Mouse (Mus musculus) spleen, adult 18-20 months (tissue): ENCODE measurements around the gene Eif4a2.

ENCODE experiments used
- DNase-seq, 2 experiments: peaks; one replicate each; pipeline ENCODE4 v3.0.0; 2022; ENCODE audit warnings: mixed read lengths in 2 of 2

Gene Eif4a2

GRCm38 (mm10) chr16:23106121-23106520 lies 1.1 kb upstream of the Eif4a2 start:
- no peak for DNase-seq

GRCm38 (mm10) chr16:23107946-23108759 lies 909 bp downstream of the Eif4a2 start:
- peak; percentile 70 to 74 for DNase-seq

GRCm38 (mm10) chr16:23108943-23109342 lies 1.7 kb downstream of the Eif4a2 start:
- no peak for DNase-seq

GRCm38 (mm10) chr16:23109350-23110280 lies 2.4 kb downstream of the Eif4a2 start:
- DNase-seq: no peak

- no peak for DNase-seq
These were observed 5.1 kb downstream of the Eif4a2 start for GRCm38 (mm10) chr16:23112348-23112747.

- no peak for DNase-seq
These were observed 5.7 kb downstream of the Eif4a2 start for GRCm38 (mm10) chr16:23112861-23113435.

- no peak for DNase-seq
These were observed 6.7 kb downstream of the Eif4a2 start for GRCm38 (mm10) chr16:23113903-23114302.

GRCm38 (mm10) chr16:23114339-23115171 lies 7.3 kb downstream of the Eif4a2 start:
- DNase-seq: no peak

- no peak for DNase-seq
These were observed 8.2 kb downstream of the Eif4a2 start for GRCm38 (mm10) chr16:23115486-23115885.

GRCm38 (mm10) chr16:23117173-23117572 lies 9.9 kb downstream of the Eif4a2 start:
- no peak for DNase-seq

GRCm38 (mm10) chr16:23122446-23122845 lies 15.2 kb downstream of the Eif4a2 start:
- DNase-seq: no peak

- DNase-seq: no peak
These were observed 15.9 kb downstream of the Eif4a2 start for GRCm38 (mm10) chr16:23123104-23123503.

- DNase-seq: no peak
These were observed 17.2 kb downstream of the Eif4a2 start for GRCm38 (mm10) chr16:23124398-23124797.

- no peak for DNase-seq
These were observed 20.0 kb downstream of the Eif4a2 start for GRCm38 (mm10) chr16:23127311-23127672.

GRCm38 (mm10) chr16:23127673-23128375 lies 20.6 kb downstream of the Eif4a2 start, which contains the start of gene Rfc4:
TSS of gene Rfc4 (minus strand) at chr16:23127737.
- DNase-seq: peak; percentile 81 to 91

- DNase-seq: no peak
These were observed 23.1 kb downstream of the Eif4a2 start for GRCm38 (mm10) chr16:23130303-23130702.

GRCm38 (mm10) chr16:23132336-23132735 lies 25.1 kb downstream of the Eif4a2 start:
- no peak for DNase-seq

- DNase-seq: no peak
These were observed 28.3 kb downstream of the Eif4a2 start for GRCm38 (mm10) chr16:23135421-23136149.

GRCm38 (mm10) chr16:23136406-23136970 lies 29.2 kb downstream of the Eif4a2 start:
- no peak for DNase-seq

- peak in 1 of 2 experiments; percentile 21 for DNase-seq
These were observed 33.7 kb downstream of the Eif4a2 start for GRCm38 (mm10) chr16:23140911-23141310.
